Mouse (Mus musculus): ENCODE measurements around the gene Nkx6-2.

Nkx6-2 gene

GRCm38 (mm10) chr7:139570788-139571187 lies 11.8 kb downstream of the Nkx6-2 start:
- DNase-seq (ENCODE audit: low spot score in 2 of 2): no peak

- no peak for DNase-seq (ENCODE audit: low spot score in 2 of 2)
Observed at GRCm38 (mm10) chr7:139566533-139566932, 16.1 kb downstream of the Nkx6-2 start.

- no peak for DNase-seq (ENCODE audit: low spot score in 2 of 2)
Observed at GRCm38 (mm10) chr7:139565998-139566397, 16.6 kb downstream of the Nkx6-2 start.

- no peak for DNase-seq (ENCODE audit: low spot score in 2 of 2)
Observed at GRCm38 (mm10) chr7:139564161-139564560, 18.4 kb downstream of the Nkx6-2 start.

GRCm38 (mm10) chr7:139563425-139563824 lies 19.2 kb downstream of the Nkx6-2 start:
- no peak for DNase-seq (ENCODE audit: low spot score in 2 of 2)

GRCm38 (mm10) chr7:139559659-139560058 lies 22.9 kb downstream of the Nkx6-2 start:
- no peak for DNase-seq (ENCODE audit: low spot score in 2 of 2)

GRCm38 (mm10) chr7:139556746-139557526 lies 25.7 kb downstream of the Nkx6-2 start:
- no peak for DNase-seq (ENCODE audit: low spot score in 2 of 2)

GRCm38 (mm10) chr7:139556331-139556730 lies 26.3 kb downstream of the Nkx6-2 start:
- DNase-seq (ENCODE audit: low spot score in 2 of 2): no peak

- no peak for DNase-seq (ENCODE audit: low spot score in 2 of 2)
Observed at GRCm38 (mm10) chr7:139551519-139551918, 31.1 kb downstream of the Nkx6-2 start.

GRCm38 (mm10) chr7:139550086-139550783 lies 32.4 kb downstream of the Nkx6-2 start:
- no peak for DNase-seq (ENCODE audit: low spot score in 2 of 2)

- DNase-seq (ENCODE audit: low spot score in 2 of 2): no peak
Observed at GRCm38 (mm10) chr7:139547325-139547724, 35.3 kb downstream of the Nkx6-2 start.

GRCm38 (mm10) chr7:139544706-139545625 lies 37.6 kb downstream of the Nkx6-2 start:
- no peak for DNase-seq (ENCODE audit: low spot score in 2 of 2)

- DNase-seq (ENCODE audit: low spot score in 2 of 2): no peak
Observed at GRCm38 (mm10) chr7:139541422-139541821, 41.2 kb downstream of the Nkx6-2 start.

GRCm38 (mm10) chr7:139540601-139541000 lies 42.0 kb downstream of the Nkx6-2 start:
- DNase-seq (ENCODE audit: low spot score in 2 of 2): no peak

- DNase-seq (ENCODE audit: low spot score in 2 of 2): peak in 1 of 2 experiments; percentile 29
Observed at GRCm38 (mm10) chr7:139538541-139538940, 44.1 kb downstream of the Nkx6-2 start.

- DNase-seq (ENCODE audit: low spot score in 2 of 2): no peak
Observed at GRCm38 (mm10) chr7:139537831-139538230, 44.8 kb downstream of the Nkx6-2 start.

GRCm38 (mm10) chr7:139536831-139537230 lies 45.8 kb downstream of the Nkx6-2 start:
- no peak for DNase-seq (ENCODE audit: low spot score in 2 of 2)

- peak in 1 of 2 experiments; percentile 27 for DNase-seq (ENCODE audit: low spot score in 2 of 2)
Observed at GRCm38 (mm10) chr7:139536331-139536730, 46.3 kb downstream of the Nkx6-2 start.

GRCm38 (mm10) chr7:139531428-139531801 lies 51.2 kb downstream of the Nkx6-2 start:
- no peak for DNase-seq (ENCODE audit: low spot score in 2 of 2)

GRCm38 (mm10) chr7:139530591-139531427 lies 51.8 kb downstream of the Nkx6-2 start:
- DNase-seq (ENCODE audit: low spot score in 2 of 2): no peak

Measured in urinary bladder, postnatal 36 days (tissue).